ENCODE assay signal across 8 mouse cellular contexts in genomic region chr13:21936968-21937367, GRCm38 (mm10). TPM values are rescaled to one million over a fixed set of nuclear protein-coding genes. Genes with fewer than 3 reads are reported as not detected.
A peak's percentile ranks its signal among the peaks of the same experiment; 100 is the strongest.
DNase-seq lines count a peak whose midpoint lies in the region; ATAC-seq and TF ChIP-seq lines count a peak whose summit lies in the region.

No protein-coding gene starts in this region.

- peak overlapping the region; percentile 49 for H3K4me3 ChIP-seq in heart, embryonic 13.5 days
- H3K4me3 ChIP-seq in limb, embryonic 11.5 days (ENCODE audit: low read depth, low read length): no peak overlapping the region; the same call in 1 of the 2 replicates
- H3K4me3 ChIP-seq in midbrain, postnatal 0 days (ENCODE audit: low read depth, low read length): 0 out of 2 replicates have a peak overlapping the region, but pooled peaks have one; percentile 3

- peak overlapping the region; percentile 67 for H3K4me2 ChIP-seq in heart, embryonic 13.5 days
- peak overlapping the region; percentile 32; the same call in 1 of the 2 replicates for H3K4me2 ChIP-seq in limb, embryonic 11.5 days (ENCODE audit: low read depth, severe bottlenecking)
- 0 out of 2 replicates have a peak overlapping the region, but pooled peaks have one; percentile 0 for H3K4me2 ChIP-seq in midbrain, postnatal 0 days (ENCODE audit: low read depth, low read length, poor library complexity, severe bottlenecking)

- no peaks in the 10 kb centered on the region for H3K36me3 ChIP-seq in heart, embryonic 13.5 days
- H3K36me3 ChIP-seq in limb, embryonic 11.5 days (ENCODE audit: control insufficient read depth, insufficient read depth, low read length): no peaks in the 10 kb centered on the region
- no peaks in the 10 kb centered on the region for H3K36me3 ChIP-seq in midbrain, postnatal 0 days (ENCODE audit: insufficient read depth, low read length)

- H3K9ac ChIP-seq in heart, embryonic 13.5 days: peak overlapping the region; percentile 71
- no peak overlapping the region for H3K9ac ChIP-seq in limb, embryonic 11.5 days (ENCODE audit: low read length)
- no peak overlapping the region for H3K9ac ChIP-seq in midbrain, postnatal 0 days (replicated peaks; ENCODE audit: low read length, poor library complexity, severe bottlenecking)

- no peak for ATAC-seq in heart, embryonic 13.5 days (ENCODE audit: extremely low read depth, insufficient number of reproducible peaks, low FRiP score, low TSS enrichment)
- no peak for ATAC-seq in limb, embryonic 11.5 days (ENCODE audit: insufficient number of reproducible peaks, low FRiP score, low TSS enrichment, low read depth)
- no peak for ATAC-seq in midbrain, postnatal 0 days (ENCODE audit: low FRiP score)

- H3K4me1 ChIP-seq in heart, embryonic 13.5 days: peaks cover 27% of the 10 kb centered on the region
- H3K4me1 ChIP-seq in limb, embryonic 11.5 days (ENCODE audit: control insufficient read depth, insufficient read depth, low read length): 0 out of 2 replicates have a peak, but pooled peaks cover 4% of the 10 kb centered on the region
- no peaks in the 10 kb centered on the region for H3K4me1 ChIP-seq in midbrain, postnatal 0 days (ENCODE audit: insufficient read depth, low read length)

- TF ChIP-seq POLR2A in brain, embryonic 14.5 days (IDR thresholded peaks at IDR 0.05; ENCODE audit: borderline replicate concordance, extremely low read depth, insufficient read depth, insufficient read length, poor library complexity, severe bottlenecking): no peak

- no peaks in the 10 kb centered on the region for H3K27me3 ChIP-seq in heart, embryonic 13.5 days (replicated peaks)
- no peaks in the 10 kb centered on the region for H3K27me3 ChIP-seq in limb, embryonic 11.5 days (ENCODE audit: control insufficient read depth, insufficient read depth, low read length)
- peaks cover 2% of the 10 kb centered on the region; the same call in 1 of the 2 replicates for H3K27me3 ChIP-seq in midbrain, postnatal 0 days (ENCODE audit: insufficient read depth, low read length)

- WGBS in heart, embryonic 13.5 days: 3% methylated on average over 17 of the region's 17 CpGs
- WGBS in limb, embryonic 11.5 days: under 1% methylated on average over 17 of the region's 17 CpGs
- WGBS in midbrain, postnatal 0 days: 7% methylated on average over 17 of the region's 17 CpGs

- 0 out of 2 replicates have a peak overlapping the region, but pooled peaks have one; percentile 48 for H3K27ac ChIP-seq in heart, embryonic 13.5 days (replicated peaks)
- H3K27ac ChIP-seq in limb, embryonic 11.5 days (replicated peaks; ENCODE audit: low read depth, low read length): no peak overlapping the region
- H3K27ac ChIP-seq in midbrain, postnatal 0 days (ENCODE audit: low read depth, low read length): no peak overlapping the region

- DNase-seq in ovary, postnatal 36 days (ENCODE audit: low spot score): peak; percentile 32
- no peak for DNase-seq in ovary, postnatal 10 days (ENCODE audit: low spot score)
- peak; percentile 40 for DNase-seq in brain, embryonic 14.5 days (ENCODE audit: low read depth)
- peak; percentile 87 for DNase-seq in limb, embryonic 11.5 days (ENCODE audit: low spot score)
- peak; percentile 22 for DNase-seq in midbrain, postnatal 0 days (ENCODE audit: low spot score)
- peak; percentile 24 to 72 for DNase-seq in thymus, adult 18-20 months
- DNase-seq in cerebellum, adult 11-12 months: no peak

- TF ChIP-seq CTCF in brain, embryonic 14.5 days (IDR thresholded peaks at IDR 0.05; ENCODE audit: borderline replicate concordance, extremely low read depth, insufficient read depth, insufficient read length): no peak
- no peak for TF ChIP-seq CTCF in midbrain, postnatal 0 days (IDR thresholded peaks at IDR 0.05)

- H3K9me3 ChIP-seq in heart, embryonic 13.5 days: no peaks in the 10 kb centered on the region
- H3K9me3 ChIP-seq in limb, embryonic 11.5 days (ENCODE audit: control insufficient read depth, low read length): no peaks in the 10 kb centered on the region
- H3K9me3 ChIP-seq in midbrain, postnatal 0 days (ENCODE audit: low read length): no peaks in the 10 kb centered on the region

RNA-seq across cellular contexts. Expression of gene Zfp184, which starts 7.9 kb away (rescaled TPM):
- 14.5 and 14.9 TPM in 2 replicates for polyA plus RNA-seq in brain, embryonic 14.5 days (2012; rRNA removed)
- polyA plus RNA-seq in heart, embryonic 13.5 days (2015; fragmentation: Nextera tagmentation; extraction: Ambion mirVana): 5.2 and 6.3 TPM in 2 replicates
- polyA plus RNA-seq in limb, embryonic 11.5 days (2014; fragmentation: Nextera tagmentation; extraction: Ambion mirVana): 26.9 and 28.8 TPM in 2 replicates
- 8.1 and 9.8 TPM in 2 replicates for total RNA-seq in midbrain, postnatal 0 days (2014; rRNA removed)
- polyA plus RNA-seq in midbrain, postnatal 0 days (2015; fragmentation: Nextera tagmentation; extraction: Ambion mirVana): 7.5 and 8.4 TPM in 2 replicates

RNA-seq across cellular contexts. Expression of gene Pom121l2, which starts 44.0 kb away (rescaled TPM):
- polyA plus RNA-seq in brain, embryonic 14.5 days (2012; rRNA removed): 0.04 TPM in 1 of 2 replicates, not detected in the other
- polyA plus RNA-seq in heart, embryonic 13.5 days (2015; fragmentation: Nextera tagmentation; extraction: Ambion mirVana): 0.05 and 0.07 TPM in 2 replicates
- polyA plus RNA-seq in limb, embryonic 11.5 days (2014; fragmentation: Nextera tagmentation; extraction: Ambion mirVana): 0.31 and 0.38 TPM in 2 replicates
- total RNA-seq in midbrain, postnatal 0 days (2014; rRNA removed): 0.05 and 0.90 TPM in 2 replicates
- polyA plus RNA-seq in midbrain, postnatal 0 days (2015; fragmentation: Nextera tagmentation; extraction: Ambion mirVana): not detected in 2 replicates

Comparison
In these comparisons a context has a peak if more than half of its experiments do, and no peak if none do; other contexts are left out.
1. DNase-seq: peak in ovary, postnatal 36 days (single experiment), brain, embryonic 14.5 days (single experiment), limb, embryonic 11.5 days (single experiment), midbrain, postnatal 0 days (single experiment) and thymus, adult 18-20 months (2 of 2); none in ovary, postnatal 10 days (single experiment) and cerebellum, adult 11-12 months (single experiment).
2. H3K4me2 ChIP-seq: peak in every context shown above with its lines; median percentile 67 in heart, embryonic 13.5 days; 32 in limb, embryonic 11.5 days; 0 in midbrain, postnatal 0 days.